Mouse (Mus musculus) embryonic facial prominence, embryonic 13.5 days (tissue): ENCODE measurements around the gene Magi2. TPM values are rescaled to one million over a fixed set of nuclear protein-coding genes. Genes with fewer than 3 reads are reported as not detected.

Source experiments
- ATAC-seq: fragments of 200-750 bp; cut with Nextera tagmentation; 2 replicates; pipeline ENCODE4 v1.8.0; 2017; ENCODE audit warnings: low read depth; ENCODE audit not compliant: insufficient number of reproducible peaks, insufficient read depth, low FRiP score, low TSS enrichment
- H3K27ac ChIP-seq: fragments of 300-500 bp; sonication (generic); 2 replicates; pipeline ENCODE4 v1.5.1; 2015; ENCODE audit warnings: moderate library complexity, mild to moderate bottlenecking, inconsistent platforms
- H3K27me3 ChIP-seq: fragments of 300-500 bp; sonication (generic); 2 replicates; pipeline ENCODE4 v1.6.1; 2015; ENCODE audit warnings: mild to moderate bottlenecking, inconsistent platforms
- H3K36me3 ChIP-seq: fragments of 300-500 bp; sonication (generic); 2 replicates; pipeline ENCODE4 v1.6.1; 2015; ENCODE audit warnings: mild to moderate bottlenecking, inconsistent platforms
- H3K4me1 ChIP-seq: fragments of 300-500 bp; sonication (generic); 2 replicates; pipeline ENCODE4 v1.6.1; 2015; ENCODE audit warnings: inconsistent platforms
- H3K4me2 ChIP-seq: fragments of 300-500 bp; sonication (generic); 2 replicates; pipeline ENCODE4 v1.6.1; 2015; ENCODE audit warnings: moderate library complexity, mild to moderate bottlenecking, inconsistent platforms
- H3K4me3 ChIP-seq: fragments of 300-500 bp; sonication (generic); 2 replicates; pipeline ENCODE4 v1.5.1; 2015; ENCODE audit warnings: mild to moderate bottlenecking, inconsistent platforms
- H3K9ac ChIP-seq: fragments of 300-500 bp; sonication (generic); 2 replicates; pipeline ENCODE4 v1.6.1; 2015; ENCODE audit warnings: mild to moderate bottlenecking, inconsistent platforms
- H3K9me3 ChIP-seq: fragments of 300-500 bp; sonication (generic); 2 replicates; pipeline ENCODE4 v1.6.1; 2016; ENCODE audit warnings: inconsistent platforms
- WGBS: fragments of 180-500 bp; shearing (Covaris S2); methylation state at CpG from one replicate; pipeline ENCODE4 v1.1.7; 2015; ENCODE audit warnings: mixed read lengths; 5-methylcytosine and 5-hydroxymethylcytosine counted together
- polyA plus RNA-seq: library from polyadenylated mRNA; unstranded; fragments of >200 nt; fragmentation: Nextera tagmentation; extraction: Ambion mirVana; gene quantifications from 2 replicates; pipeline ENCODE4 v1.2.1, GENCODE M21; 2015

The Magi2 gene
- polyA plus RNA-seq, 1 experiment from 2014 or later: 9.7 TPM

DNA sequence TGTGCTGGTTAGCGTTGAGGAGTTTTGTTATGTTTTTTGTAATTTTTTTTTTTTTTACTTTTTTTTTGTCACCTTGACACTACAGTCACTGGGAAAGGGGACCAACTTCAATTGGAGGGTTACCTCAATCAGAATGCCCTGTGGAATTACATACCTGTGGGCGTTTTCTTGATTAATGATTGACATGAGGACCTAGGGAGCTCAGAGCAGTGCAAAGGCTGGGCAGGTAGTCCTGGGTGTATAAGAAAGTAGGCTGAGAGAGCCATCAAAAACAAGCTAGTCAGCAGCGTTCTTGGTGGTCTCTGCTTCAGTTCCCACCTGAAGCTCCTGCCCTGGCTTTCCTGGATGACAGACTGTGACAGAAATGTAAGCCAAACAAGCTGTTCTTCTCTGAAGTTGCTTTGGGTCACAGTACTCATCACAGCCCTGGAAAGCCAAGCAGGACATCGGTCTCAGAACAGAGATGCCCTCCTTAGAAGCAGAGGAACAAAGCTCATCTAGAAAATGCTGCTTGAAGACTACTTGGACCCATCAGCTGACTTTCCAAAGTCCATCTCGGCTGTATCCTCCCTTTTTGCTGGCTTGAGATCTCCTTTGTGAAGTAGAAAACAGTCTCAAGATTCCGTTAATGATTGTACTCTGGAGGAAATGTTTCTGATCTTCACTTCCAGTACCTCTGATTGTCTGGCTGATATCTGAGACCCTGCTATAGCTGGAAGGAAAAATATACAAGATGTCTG is 999.8 kb downstream of the Magi2 start:
- no peak for ATAC-seq
- H3K36me3 ChIP-seq: no peaks in the 10 kb centered on the region
- no peak overlapping the region for H3K4me3 ChIP-seq
- H3K9ac ChIP-seq: no peak overlapping the region
- no peak overlapping the region for H3K4me2 ChIP-seq
- H3K9me3 ChIP-seq: no peaks in the 10 kb centered on the region
- H3K27me3 ChIP-seq: no peaks in the 10 kb centered on the region
- whole genome bisulfite sequencing: 85% methylated on average over 6 of the region's 6 CpGs
- no peak overlapping the region for H3K27ac ChIP-seq
- 0 out of 2 replicates have a peak, but pooled peaks cover 3% of the 10 kb centered on the region for H3K4me1 ChIP-seq

DNA sequence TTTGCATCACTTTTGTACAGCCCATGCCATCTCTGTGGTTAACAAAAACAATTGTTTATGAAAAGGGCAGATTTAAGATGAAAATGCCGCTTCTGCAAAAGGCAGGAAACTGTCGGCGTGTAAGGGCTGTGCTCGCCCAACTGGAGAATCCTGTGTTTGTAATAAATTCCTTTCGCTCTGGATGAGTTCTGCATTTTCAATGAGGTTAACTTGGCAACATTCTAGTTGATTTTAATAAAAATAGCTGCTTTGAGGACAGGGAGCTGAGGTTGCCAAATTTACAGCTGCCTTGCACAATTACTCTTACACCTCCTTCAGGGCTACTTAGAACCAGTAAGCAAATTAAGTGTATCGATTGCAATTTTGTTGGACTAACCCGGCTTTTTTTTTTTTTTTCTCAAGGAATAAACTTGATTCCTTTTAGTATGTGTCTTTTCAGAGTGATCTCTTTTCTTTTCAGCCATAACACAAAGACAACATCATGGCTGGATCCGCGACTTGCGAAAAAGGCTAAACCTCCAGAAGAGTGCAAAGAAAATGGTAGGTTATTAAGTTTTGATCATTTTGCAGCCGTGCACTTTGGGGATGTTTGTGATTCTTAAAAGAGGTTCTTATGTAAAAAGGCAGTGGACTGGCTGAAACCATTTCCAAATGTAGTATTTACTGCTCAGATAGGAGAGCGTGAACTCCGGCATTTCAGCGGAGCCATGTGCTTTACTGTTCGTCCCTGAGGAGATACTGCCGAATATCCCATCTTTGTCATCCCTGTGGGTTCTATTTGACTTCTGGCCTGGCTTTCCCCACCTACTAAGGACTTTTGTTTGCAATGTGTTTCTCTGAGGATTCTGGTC is 1001.3 kb downstream of the Magi2 start:
- Histone ChIP-seq H3K9ac (no peak overlapping the region), H3K27ac (no peak overlapping the region), H3K9me3 (no peaks in the 10 kb centered on the region), H3K4me1 (0 out of 2 replicates have a peak, but pooled peaks cover 3% of the 10 kb centered on the region), H3K36me3 (no peaks in the 10 kb centered on the region), H3K27me3 (no peaks in the 10 kb centered on the region), H3K4me3 (no peak overlapping the region), H3K4me2 (no peak overlapping the region)
- no peak for ATAC-seq
- 68% methylated on average over 16 of the region's 16 CpGs for WGBS

DNA sequence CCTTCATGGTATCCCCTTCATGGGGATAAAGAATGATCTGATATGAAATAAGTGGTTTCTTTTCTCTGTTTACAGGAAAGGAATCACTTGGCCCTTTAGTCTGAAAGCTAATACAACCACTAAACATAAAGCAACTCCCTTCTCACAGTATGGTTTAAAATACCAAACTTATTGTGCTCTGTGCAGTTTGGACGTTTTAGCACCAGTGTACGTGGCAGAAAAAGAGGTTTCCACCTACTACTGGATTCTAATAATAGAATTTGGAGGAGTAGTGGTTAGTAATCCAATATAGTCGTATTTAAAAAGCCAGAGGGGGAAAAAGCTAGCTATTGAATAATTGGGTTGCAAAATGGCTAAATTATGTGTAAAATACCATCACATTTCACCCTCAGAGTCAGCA is 1005.1 kb downstream of the Magi2 start:
- no peaks in the 10 kb centered on the region for H3K27me3 ChIP-seq
- H3K36me3 ChIP-seq: no peaks in the 10 kb centered on the region
- no peak for ATAC-seq
- H3K27ac ChIP-seq: no peak overlapping the region
- H3K4me2 ChIP-seq: no peak overlapping the region
- 0 out of 2 replicates have a peak, but pooled peaks cover 3% of the 10 kb centered on the region for H3K4me1 ChIP-seq
- no peak overlapping the region for H3K9ac ChIP-seq
- H3K9me3 ChIP-seq: no peaks in the 10 kb centered on the region
- 67% methylated on average over 3 of the region's 3 CpGs for WGBS
- no peak overlapping the region for H3K4me3 ChIP-seq

- ATAC-seq: no peak
- Histone ChIP-seq H3K4me2 (no peak overlapping the region), H3K36me3 (no peaks in the 10 kb centered on the region), H3K4me1 (no peaks in the 10 kb centered on the region), H3K9me3 (no peaks in the 10 kb centered on the region), H3K27ac (no peak overlapping the region), H3K27me3 (no peaks in the 10 kb centered on the region), H3K9ac (no peak overlapping the region), H3K4me3 (no peak overlapping the region)
- WGBS: 81% methylated on average over 2 of the region's 2 CpGs
These were observed 1014.7 kb downstream of the Magi2 start for GRCm38 (mm10) chr5:20241523-20241922.

DNA sequence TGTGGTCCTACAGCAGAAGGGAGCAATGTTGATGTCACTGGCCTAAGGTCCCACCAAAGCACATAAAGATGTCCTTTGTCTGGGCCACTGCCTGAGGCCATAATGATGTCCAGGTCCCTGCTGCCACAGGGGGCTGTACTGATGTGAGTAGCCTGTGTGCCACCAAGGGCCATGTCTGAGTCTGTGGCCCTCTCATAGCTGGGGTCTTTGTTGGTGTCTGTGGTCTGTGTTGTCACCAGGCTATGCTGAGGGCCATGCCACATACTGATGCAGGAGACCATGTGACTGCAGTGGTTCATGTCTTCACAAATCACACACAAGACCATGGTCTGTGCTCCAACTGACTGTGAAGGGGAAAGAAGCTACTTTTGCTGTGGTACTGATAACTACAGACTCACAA is 1015.7 kb downstream of the Magi2 start:
- Histone ChIP-seq H3K4me3 (no peak overlapping the region), H3K27me3 (no peaks in the 10 kb centered on the region), H3K27ac (no peak overlapping the region), H3K4me1 (no peaks in the 10 kb centered on the region), H3K4me2 (no peak overlapping the region), H3K9ac (no peak overlapping the region), H3K9me3 (no peaks in the 10 kb centered on the region), H3K36me3 (no peaks in the 10 kb centered on the region)
- no peak for ATAC-seq

- Histone ChIP-seq H3K9ac (no peak overlapping the region), H3K36me3 (no peaks in the 10 kb centered on the region), H3K4me1 (no peaks in the 10 kb centered on the region), H3K4me3 (no peak overlapping the region), H3K27me3 (no peaks in the 10 kb centered on the region), H3K4me2 (no peak overlapping the region), H3K27ac (no peak overlapping the region), H3K9me3 (no peaks in the 10 kb centered on the region)
- 79% methylated on average over 6 of the region's 6 CpGs for WGBS
- ATAC-seq: no peak
These were observed 1022.5 kb downstream of the Magi2 start for GRCm38 (mm10) chr5:20249382-20249781.

DNA sequence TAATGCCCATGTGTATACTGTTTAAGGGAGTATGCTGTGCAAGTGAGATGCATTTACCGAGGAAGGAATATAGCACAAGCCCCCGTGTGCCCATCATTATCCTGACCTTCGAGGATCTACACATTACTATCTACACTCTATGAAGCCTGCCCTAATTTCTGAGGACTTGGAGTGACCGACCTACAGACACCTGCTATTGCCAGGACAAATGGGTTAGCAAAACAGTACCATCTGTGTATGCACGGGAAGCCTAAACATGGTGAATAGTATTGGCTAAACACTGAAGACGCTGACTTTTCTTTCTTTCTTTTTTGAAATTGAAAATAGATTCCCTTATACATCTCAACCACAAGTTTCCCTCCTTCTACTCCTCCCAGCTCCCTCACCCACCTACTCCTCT is 1024.7 kb downstream of the Magi2 start:
- Histone ChIP-seq H3K27ac (no peak overlapping the region), H3K9ac (no peak overlapping the region), H3K27me3 (no peaks in the 10 kb centered on the region), H3K4me1 (no peaks in the 10 kb centered on the region), H3K4me3 (no peak overlapping the region), H3K36me3 (no peaks in the 10 kb centered on the region), H3K4me2 (no peak overlapping the region), H3K9me3 (no peaks in the 10 kb centered on the region)
- WGBS: 83% methylated on average over 6 of the region's 6 CpGs
- ATAC-seq: no peak

GRCm38 (mm10) chr5:20256150-20256868 is 1029.5 kb downstream of the Magi2 start:
- WGBS: 86% methylated on average over 3 of the region's 3 CpGs
- Histone ChIP-seq H3K27me3 (no peaks in the 10 kb centered on the region), H3K36me3 (no peaks in the 10 kb centered on the region), H3K4me3 (no peak overlapping the region), H3K27ac (no peak overlapping the region), H3K4me1 (peaks cover 17% of the 10 kb centered on the region), H3K4me2 (no peak overlapping the region), H3K9ac (no peak overlapping the region), H3K9me3 (no peaks in the 10 kb centered on the region)
- ATAC-seq: no peak

- Histone ChIP-seq H3K36me3 (no peaks in the 10 kb centered on the region), H3K4me3 (no peak overlapping the region), H3K9ac (no peak overlapping the region), H3K27ac (no peak overlapping the region), H3K4me1 (peaks cover 17% of the 10 kb centered on the region), H3K4me2 (no peak overlapping the region), H3K9me3 (no peaks in the 10 kb centered on the region), H3K27me3 (no peaks in the 10 kb centered on the region)
- 40% methylated on average over 2 of the region's 2 CpGs for WGBS
- no peak for ATAC-seq
These were observed 1030.1 kb downstream of the Magi2 start for GRCm38 (mm10) chr5:20256933-20257332.

DNA sequence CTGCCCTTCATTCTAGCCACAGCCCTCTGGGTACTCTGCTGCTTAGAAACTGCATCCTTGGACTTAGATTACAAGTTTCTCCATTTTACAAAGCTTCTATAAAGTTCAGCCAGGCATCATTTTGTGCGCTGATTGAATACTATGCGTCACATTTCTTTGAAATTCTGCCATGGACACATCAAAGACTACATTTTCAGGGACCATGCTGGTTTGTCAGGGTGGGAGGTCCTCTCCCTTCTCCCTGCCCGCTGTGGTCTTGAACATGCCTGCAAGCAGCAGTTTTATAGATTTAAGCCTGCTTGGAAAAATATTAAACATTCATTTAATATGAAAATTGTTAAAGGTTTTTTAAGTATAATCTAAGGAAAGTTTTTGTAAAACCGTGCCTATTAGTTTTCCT is 1030.6 kb downstream of the Magi2 start:
- no peak for ATAC-seq

DNA sequence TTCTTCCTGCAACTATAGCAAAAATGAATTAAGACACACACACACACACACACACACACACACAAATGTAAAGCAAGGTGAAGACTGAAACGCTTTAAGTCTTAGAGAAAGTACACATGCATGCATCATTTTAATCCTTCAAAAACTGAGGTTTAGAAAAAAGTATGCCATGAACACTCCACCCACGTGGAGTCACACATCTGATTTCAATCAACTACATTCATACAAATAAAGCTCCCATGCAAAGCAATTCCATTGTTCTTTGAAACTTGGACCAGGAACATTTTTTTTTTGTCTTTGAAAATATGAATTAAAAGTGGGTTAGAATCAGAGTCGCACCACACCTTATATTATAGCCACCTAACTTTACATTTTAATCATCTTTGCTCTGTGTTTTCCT is 1032.9 kb downstream of the Magi2 start:
- Histone ChIP-seq H3K36me3 (no peaks in the 10 kb centered on the region), H3K4me2 (no peak overlapping the region), H3K9ac (no peak overlapping the region), H3K27me3 (no peaks in the 10 kb centered on the region), H3K27ac (peak overlapping the region; percentile 35; the same call in 1 of the 2 replicates), H3K9me3 (no peaks in the 10 kb centered on the region), H3K4me3 (no peak overlapping the region), H3K4me1 (peaks cover 17% of the 10 kb centered on the region)
- WGBS: 29% methylated on average over 3 of the region's 3 CpGs
- no peak for ATAC-seq

More for the DNA sequence above, 1030.6 kb downstream of the Magi2 start:
- 47% methylated on average over 4 of the region's 4 CpGs for WGBS
- Histone ChIP-seq H3K9ac (no peak overlapping the region), H3K4me2 (no peak overlapping the region), H3K36me3 (no peaks in the 10 kb centered on the region), H3K27me3 (no peaks in the 10 kb centered on the region), H3K4me1 (peaks cover 17% of the 10 kb centered on the region), H3K4me3 (no peak overlapping the region), H3K27ac (no peak overlapping the region), H3K9me3 (no peaks in the 10 kb centered on the region)
